13 mouse cellular contexts compared by ENCODE assay signal in genomic region chr9:32830268-32830891, GRCm38 (mm10).
DNase-seq lines count a peak whose midpoint lies in the region; ATAC-seq and TF ChIP-seq lines count a peak whose summit lies in the region.
"Had no signal": no experiment of that assay in that cellular context is flagged by ENCODE, and none has a peak within 500 bp of the region (broad histone marks: within the 10 kb centered on the region; RNA-seq: fewer than 3 reads in every experiment).

No protein-coding gene starts in this region.

- H3K4me2 ChIP-seq in lung, embryonic 14.5 days = no peak overlapping the region
- no peak overlapping the region for H3K4me2 ChIP-seq in limb, embryonic 15.5 days
- H3K4me2 ChIP-seq: midbrain, embryonic 15.5 days; neural tube, embryonic 13.5 days had no signal

- no peaks in the 10 kb centered on the region for H3K27me3 ChIP-seq in lung, embryonic 14.5 days (ENCODE audit: insufficient read depth, low read length)
- H3K27me3 ChIP-seq in limb, embryonic 15.5 days = no peaks in the 10 kb centered on the region; the same call in 1 of the 2 replicates
- H3K27me3 ChIP-seq: midbrain, embryonic 15.5 days; neural tube, embryonic 13.5 days had no signal

- ATAC-seq in lung, embryonic 14.5 days (ENCODE audit: insufficient read depth) = no peak
- ATAC-seq in limb, embryonic 15.5 days (ENCODE audit: insufficient number of reproducible peaks, low FRiP score, low TSS enrichment, low read depth) = no peak
- no peak for ATAC-seq in monocyte, adult 5-6 weeks (replicated peaks; ENCODE audit: insufficient number of reproducible peaks, low FRiP score, low TSS enrichment, poor library complexity, severe bottlenecking)
- no peak for ATAC-seq in granulocyte monocyte progenitor cell, adult 5-6 weeks (replicated peaks; ENCODE audit: poor library complexity, severe bottlenecking)
- ATAC-seq: midbrain, embryonic 15.5 days had no signal

- H3K4me1 ChIP-seq in lung, embryonic 14.5 days (ENCODE audit: insufficient read depth) = peaks cover 8% of the 10 kb centered on the region; the same call in 1 of the 2 replicates
- H3K4me1 ChIP-seq in limb, embryonic 15.5 days = peaks cover 4% of the 10 kb centered on the region

- peak; percentile 40 for DNase-seq in embryo, embryonic 10 days (ENCODE audit: low spot score)
- DNase-seq in embryo, embryonic 9.5 days (ENCODE audit: extremely low spot score) = no peak
- peak; percentile 70 for DNase-seq in lung, embryonic 14.5 days
- DNase-seq in lung, postnatal 25 days (ENCODE audit: low spot score) = no peak
- DNase-seq in fibroblast of lung, adult 2 months (ENCODE audit: low read depth) = peak; percentile 53
- DNase-seq: cerebellum, adult 9-10 months; kidney, adult 11 months; lung, postnatal 4 days had no signal

- H3K27ac ChIP-seq in lung, embryonic 14.5 days (ENCODE audit: low read depth) = no peak overlapping the region
- H3K27ac ChIP-seq in limb, embryonic 15.5 days = peak overlapping the region; percentile 7; the same call in 1 of the 2 replicates
- H3K27ac ChIP-seq: midbrain, embryonic 15.5 days; neural tube, embryonic 13.5 days had no signal

- no peak overlapping the region for H3K9ac ChIP-seq in lung, embryonic 14.5 days
- no peak overlapping the region for H3K9ac ChIP-seq in limb, embryonic 15.5 days
- H3K9ac ChIP-seq: midbrain, embryonic 15.5 days; neural tube, embryonic 13.5 days had no signal

- no peaks in the 10 kb centered on the region for H3K36me3 ChIP-seq in lung, embryonic 14.5 days (ENCODE audit: insufficient read depth)
- no peaks in the 10 kb centered on the region for H3K36me3 ChIP-seq in limb, embryonic 15.5 days
- H3K36me3 ChIP-seq: midbrain, embryonic 15.5 days; neural tube, embryonic 13.5 days had no signal

- H3K4me3 ChIP-seq in lung, embryonic 14.5 days (ENCODE audit: low read depth, low read length) = no peak overlapping the region
- H3K4me3 ChIP-seq in limb, embryonic 15.5 days = no peak overlapping the region
- H3K4me3 ChIP-seq: midbrain, embryonic 15.5 days; neural tube, embryonic 13.5 days had no signal

- WGBS in lung, embryonic 14.5 days = 23% methylated on average over 2 of the region's 2 CpGs
- 34% methylated on average over 2 of the region's 2 CpGs for WGBS in limb, embryonic 15.5 days

- H3K9me3 ChIP-seq in lung, embryonic 14.5 days (ENCODE audit: low read depth, low read length) = no peaks in the 10 kb centered on the region
- H3K9me3 ChIP-seq in limb, embryonic 15.5 days = no peaks in the 10 kb centered on the region
- H3K9me3 ChIP-seq: midbrain, embryonic 15.5 days; neural tube, embryonic 13.5 days had no signal

- no peak for TF ChIP-seq CTCF in lung, embryonic 14.5 days (IDR thresholded peaks at IDR 0.05; ENCODE audit: low read depth)

Comparison
In these comparisons a context has a peak if more than half of its experiments do, and no peak if none do; other contexts are left out.
1. DNase-seq: peak in embryo, embryonic 10 days (single experiment), lung, embryonic 14.5 days (single experiment) and fibroblast of lung, adult 2 months (single experiment); none in embryo, embryonic 9.5 days (single experiment) and lung, postnatal 25 days (single experiment).